In genomic region chr17:71221383-71221782, GRCm38 (mm10) we compare ENCODE assay signal across 21 mouse cellular contexts. TPM values are rescaled to one million over a fixed set of nuclear protein-coding genes. Genes with fewer than 3 reads are reported as not detected.
DNase-seq lines count a peak whose midpoint lies in the region; ATAC-seq and TF ChIP-seq lines count a peak whose summit lies in the region.
"Had no signal": no experiment of that assay in that cellular context is flagged by ENCODE, and none has a peak within 500 bp of the region (broad histone marks: within the 10 kb centered on the region; RNA-seq: fewer than 3 reads in every experiment).

No protein-coding gene starts in this region.

- no peak for TF ChIP-seq CTCF in heart, adult 2 months (IDR thresholded peaks at IDR 0.05)

- no peak for DNase-seq in heart, adult 2 months
- peak; percentile 65 for DNase-seq in midbrain, embryonic 11.5 days (ENCODE audit: low spot score, missing footprints)
- DNase-seq in splenic B cell, adult 2 months (ENCODE audit: low read depth, low spot score): peak; percentile 47
- DNase-seq in gastrocnemius, adult 18-20 months (ENCODE audit: low spot score): no peak
- DNase-seq: adrenal gland, postnatal 25 days; cerebellum, adult 18-20 months; cerebellum, postnatal 36 days; gastrocnemius, postnatal 10 days; kidney, adult 11 months; lung, adult 18-20 months; lung, postnatal 36 days; thymus, postnatal 4 days had no signal

- ATAC-seq in heart, embryonic 15.5 days (replicated peaks; ENCODE audit: insufficient number of reproducible peaks, insufficient read depth, low FRiP score, low read depth): peak; percentile 76; the same call in 1 of the 2 replicates
- no peak for ATAC-seq in midbrain, embryonic 11.5 days (ENCODE audit: low FRiP score)
- no peak for ATAC-seq in midbrain, embryonic 15.5 days (replicated peaks)
- peak; percentile 52 for ATAC-seq in granulocyte monocyte progenitor cell, adult 5-6 weeks (replicated peaks; ENCODE audit: poor library complexity, severe bottlenecking)
- no peak for ATAC-seq in forebrain, embryonic 12.5 days (ENCODE audit: low FRiP score)
- ATAC-seq: CD4-positive, CD25-positive, alpha-beta regulatory T cell, adult 4 months; midbrain, embryonic 13.5 days had no signal

- WGBS in heart, embryonic 15.5 days: 74% methylated on average over 3 of the region's 3 CpGs
- 77% methylated on average over 3 of the region's 3 CpGs for WGBS in heart, adult 2 months
- 90% methylated on average over 3 of the region's 3 CpGs for WGBS in midbrain, embryonic 11.5 days
- WGBS in midbrain, embryonic 15.5 days: 91% methylated on average over 3 of the region's 3 CpGs
- WGBS in forebrain, embryonic 12.5 days: 90% methylated on average over 3 of the region's 3 CpGs

- peaks cover 38% of the 10 kb centered on the region for H3K4me1 ChIP-seq in heart, embryonic 15.5 days (replicated peaks)
- H3K4me1 ChIP-seq in heart, adult 2 months (ENCODE audit: control insufficient read depth, insufficient read depth, low read length): no peaks in the 10 kb centered on the region; the same call in none of the 2 replicates
- H3K4me1 ChIP-seq in midbrain, embryonic 11.5 days (ENCODE audit: control insufficient read depth, insufficient read depth, low read length): no peaks in the 10 kb centered on the region
- no peaks in the 10 kb centered on the region for H3K4me1 ChIP-seq in midbrain, embryonic 15.5 days
- no peaks in the 10 kb centered on the region for H3K4me1 ChIP-seq in forebrain, embryonic 12.5 days
- H3K4me1 ChIP-seq: embryonic facial prominence, embryonic 15.5 days; limb, embryonic 12.5 days; midbrain, embryonic 13.5 days had no signal

- H3K79me2 ChIP-seq in heart, adult 2 months (replicated peaks; ENCODE audit: control insufficient read depth, insufficient read depth, low read length): no peaks in the 10 kb centered on the region

- peak overlapping the region; percentile 66 for H3K27ac ChIP-seq in heart, embryonic 15.5 days
- no peak overlapping the region for H3K27ac ChIP-seq in heart, adult 2 months
- no peak overlapping the region for H3K27ac ChIP-seq in midbrain, embryonic 11.5 days (ENCODE audit: low read depth, low read length)
- no peak overlapping the region for H3K27ac ChIP-seq in midbrain, embryonic 15.5 days
- H3K27ac ChIP-seq in forebrain, embryonic 12.5 days: no peak overlapping the region
- H3K27ac ChIP-seq: embryonic facial prominence, embryonic 15.5 days; limb, embryonic 12.5 days; midbrain, embryonic 13.5 days had no signal

- H3K9ac ChIP-seq in heart, embryonic 15.5 days: no peak overlapping the region
- no peak overlapping the region for H3K9ac ChIP-seq in heart, adult 2 months (ENCODE audit: low read depth, low read length)
- no peak overlapping the region for H3K9ac ChIP-seq in midbrain, embryonic 11.5 days (ENCODE audit: low read length)
- H3K9ac ChIP-seq in midbrain, embryonic 15.5 days: no peak overlapping the region
- no peak overlapping the region for H3K9ac ChIP-seq in forebrain, embryonic 12.5 days
- H3K9ac ChIP-seq: embryonic facial prominence, embryonic 15.5 days; limb, embryonic 12.5 days; midbrain, embryonic 13.5 days had no signal

- H3K4me2 ChIP-seq in heart, embryonic 15.5 days: no peak overlapping the region; the same call in 1 of the 2 replicates
- H3K4me2 ChIP-seq in midbrain, embryonic 11.5 days: no peak overlapping the region
- no peak overlapping the region for H3K4me2 ChIP-seq in midbrain, embryonic 15.5 days
- H3K4me2 ChIP-seq in forebrain, embryonic 12.5 days: no peak overlapping the region
- H3K4me2 ChIP-seq: embryonic facial prominence, embryonic 15.5 days; limb, embryonic 12.5 days; midbrain, embryonic 13.5 days had no signal

- no peaks in the 10 kb centered on the region for H3K27me3 ChIP-seq in heart, embryonic 15.5 days
- no peaks in the 10 kb centered on the region for H3K27me3 ChIP-seq in heart, adult 2 months (ENCODE audit: control insufficient read depth, insufficient read depth, low read length)
- H3K27me3 ChIP-seq in midbrain, embryonic 11.5 days (ENCODE audit: control insufficient read depth, insufficient read depth, low read length): no peaks in the 10 kb centered on the region
- no peaks in the 10 kb centered on the region for H3K27me3 ChIP-seq in midbrain, embryonic 15.5 days (replicated peaks)
- H3K27me3 ChIP-seq in splenic B cell, adult 2 months (ENCODE audit: control insufficient read depth, insufficient read depth, low read length, poor library complexity, severe bottlenecking): no peaks in the 10 kb centered on the region
- no peaks in the 10 kb centered on the region for H3K27me3 ChIP-seq in forebrain, embryonic 12.5 days
- H3K27me3 ChIP-seq: embryonic facial prominence, embryonic 15.5 days; limb, embryonic 12.5 days; midbrain, embryonic 13.5 days had no signal

- no peaks in the 10 kb centered on the region for H3K36me3 ChIP-seq in heart, embryonic 15.5 days
- H3K36me3 ChIP-seq in heart, adult 2 months (ENCODE audit: control insufficient read depth, insufficient read depth, low read length): no peaks in the 10 kb centered on the region; the same call in 1 of the 2 replicates
- 0 out of 2 replicates have a peak, but pooled peaks cover 5% of the 10 kb centered on the region for H3K36me3 ChIP-seq in midbrain, embryonic 11.5 days (ENCODE audit: control insufficient read depth, insufficient read depth, low read length)
- 0 out of 2 replicates have a peak, but pooled peaks cover 4% of the 10 kb centered on the region for H3K36me3 ChIP-seq in midbrain, embryonic 15.5 days (replicated peaks)
- 0 out of 2 replicates have a peak, but pooled peaks cover 2% of the 10 kb centered on the region for H3K36me3 ChIP-seq in splenic B cell, adult 2 months (ENCODE audit: control insufficient read depth, insufficient read depth, low read length, poor library complexity, severe bottlenecking)
- peaks cover 12% of the 10 kb centered on the region for H3K36me3 ChIP-seq in forebrain, embryonic 12.5 days (replicated peaks)

- no peak for TF ChIP-seq EP300 in heart, adult 2 months (IDR thresholded peaks at IDR 0.05; ENCODE audit: insufficient read depth, low read depth, low read length)

- no peaks in the 10 kb centered on the region for H3K9me3 ChIP-seq in heart, embryonic 15.5 days (replicated peaks)
- no peaks in the 10 kb centered on the region for H3K9me3 ChIP-seq in midbrain, embryonic 11.5 days (ENCODE audit: control insufficient read depth, low read length)
- no peaks in the 10 kb centered on the region for H3K9me3 ChIP-seq in midbrain, embryonic 15.5 days
- no peaks in the 10 kb centered on the region for H3K9me3 ChIP-seq in forebrain, embryonic 12.5 days
- H3K9me3 ChIP-seq: embryonic facial prominence, embryonic 15.5 days; limb, embryonic 12.5 days; midbrain, embryonic 13.5 days had no signal

- intact Hi-C loops in heart, adult 2 months (cut with DNase I): no loop called here

- H3K4me3 ChIP-seq in heart, embryonic 15.5 days: no peak overlapping the region
- H3K4me3 ChIP-seq in heart, adult 2 months: no peak overlapping the region
- H3K4me3 ChIP-seq in midbrain, embryonic 11.5 days (ENCODE audit: low read depth, low read length): no peak overlapping the region
- H3K4me3 ChIP-seq in midbrain, embryonic 15.5 days: no peak overlapping the region
- no peak overlapping the region for H3K4me3 ChIP-seq in forebrain, embryonic 12.5 days (replicated peaks)
- H3K4me3 ChIP-seq: embryonic facial prominence, embryonic 15.5 days; limb, embryonic 12.5 days; midbrain, embryonic 13.5 days; myocyte had no signal

- TF ChIP-seq POLR2A in heart, adult 2 months (IDR thresholded peaks at IDR 0.05; ENCODE audit: insufficient read depth, low read depth, low read length): no peak

RNA-seq across cellular contexts. Expression of gene Lpin2, which starts 39.0 kb away (rescaled TPM):
- polyA plus RNA-seq in heart, embryonic 15.5 days (2015; fragmentation: Nextera tagmentation; extraction: Ambion mirVana): 12.3 and 15.8 TPM in 2 replicates
- 10 to 100 TPM in 1 of 2 experiments, 1 to 10 TPM in 1; 6.0 to 13.1 TPM for total RNA-seq in heart, adult 2 months (2021)
- polyA plus RNA-seq in heart, adult 2 months (2012; rRNA removed): 3.4 and 4.7 TPM in 2 replicates
- polyA plus RNA-seq in midbrain, embryonic 11.5 days (2014; fragmentation: Nextera tagmentation; extraction: Ambion mirVana): 31.6 and 35.4 TPM in 2 replicates
- polyA plus RNA-seq in midbrain, embryonic 15.5 days (2015; fragmentation: Nextera tagmentation; extraction: Ambion mirVana): 44.2 and 47.6 TPM in 2 replicates
- 27.0 and 27.9 TPM in 2 replicates for total RNA-seq in granulocyte monocyte progenitor cell, adult 5-6 weeks (2014; fragmentation: Nextera tagmentation)
- total RNA-seq in granulocyte monocyte progenitor cell, adult 5-6 weeks (2017): 24.9 and 42.3 TPM in 2 replicates
- 1 to 10 TPM; 3.0 to 6.3 TPM for total RNA-seq in gastrocnemius, adult 18-20 months (2021)
- 41.5 and 45.3 TPM in 2 replicates for polyA plus RNA-seq in forebrain, embryonic 12.5 days (2016; fragmentation: Nextera tagmentation; extraction: Ambion mirVana)

Comparison
In these comparisons a context has a peak if more than half of its experiments do, and no peak if none do; other contexts are left out.
1. ATAC-seq: peak in heart, embryonic 15.5 days (single experiment) and granulocyte monocyte progenitor cell, adult 5-6 weeks (single experiment); none in midbrain, embryonic 11.5 days (single experiment), midbrain, embryonic 15.5 days (single experiment) and forebrain, embryonic 12.5 days (single experiment).
2. DNase-seq: peak in midbrain, embryonic 11.5 days (single experiment) and splenic B cell, adult 2 months (single experiment); none in heart, adult 2 months (0 of 2) and gastrocnemius, adult 18-20 months (single experiment).